Mouse (Mus musculus) ES-E14 (cell line): ENCODE data around the gene Acaca.

Experiments used
- CHD2 ChIP-seq: IDR thresholded peaks from 2 replicates; pipeline ENCODE4 v1.6.1; 2014; ENCODE audit warnings: mild to moderate bottlenecking, low read depth, low read length, inconsistent platforms
- HCFC1 ChIP-seq: IDR thresholded peaks from 2 replicates; pipeline ENCODE4 v1.6.1; 2012; ENCODE audit warnings: low read length, inconsistent platforms, borderline replicate concordance; ENCODE audit not compliant: insufficient read depth
- MAFK ChIP-seq: IDR thresholded peaks from 2 replicates; pipeline ENCODE4 v1.6.1; 2014; ENCODE audit warnings: mild to moderate bottlenecking, low read depth, low read length, inconsistent platforms; ENCODE audit not compliant: insufficient read depth
- ZC3H11A ChIP-seq: IDR thresholded peaks from 2 replicates; pipeline ENCODE4 v1.6.1; 2012; ENCODE audit warnings: low read depth, mild to moderate bottlenecking, inconsistent platforms, low read length, borderline replicate concordance
- ZNF384 ChIP-seq: IDR thresholded peaks from 2 replicates; pipeline ENCODE4 v1.6.1; 2012; ENCODE audit warnings: low read depth, low read length, inconsistent platforms

GRCm38 (mm10) chr11:84272574-84272973 lies 143.1 kb downstream of the Acaca start:
- TF ChIP-seq ZC3H11A = no peak
- no peak for TF ChIP-seq MAFK
- no peak for TF ChIP-seq CHD2
- TF ChIP-seq HCFC1 = no peak
- TF ChIP-seq ZNF384 = no peak
